Comparison of ENCODE assay signal across 9 mouse cellular contexts in the genomic region with DNA sequence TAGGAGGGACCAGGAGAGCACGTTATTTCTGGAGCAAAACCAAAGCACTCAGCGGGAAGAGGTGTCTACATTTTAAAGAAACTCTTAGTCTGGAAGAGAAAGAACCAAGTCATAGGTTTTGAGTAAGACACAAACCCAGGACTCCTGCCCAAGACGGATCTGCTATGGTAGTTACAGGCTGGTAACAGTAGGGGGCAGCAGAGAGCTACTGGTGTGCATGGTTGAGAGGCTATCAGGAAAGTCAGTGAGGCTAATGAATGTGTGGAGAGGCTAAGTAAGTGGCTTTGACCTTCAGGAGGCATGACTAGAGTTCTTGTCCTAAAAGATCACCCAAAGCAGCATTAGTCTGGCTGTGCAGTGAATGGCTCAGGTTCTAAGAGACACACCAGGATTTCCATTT. TPM values are rescaled to one million over a fixed set of nuclear protein-coding genes. Genes with fewer than 3 reads are reported as not detected.
DNase-seq lines count a peak whose midpoint lies in the region; ATAC-seq and TF ChIP-seq lines count a peak whose summit lies in the region.
"Had no signal": no experiment of that assay in that cellular context is flagged by ENCODE, and none has a peak within 500 bp of the region (broad histone marks: within the 10 kb centered on the region; RNA-seq: fewer than 3 reads in every experiment).

No protein-coding gene starts in this region.

- H3K4me2 ChIP-seq in liver, postnatal 0 days (ENCODE audit: low read depth, low read length): no peak overlapping the region
- H3K4me2 ChIP-seq: heart, embryonic 15.5 days had no signal

- H3K27ac ChIP-seq in liver, postnatal 0 days (ENCODE audit: low read depth): no peak overlapping the region
- H3K27ac ChIP-seq: heart, embryonic 15.5 days had no signal

- H3K4me1 ChIP-seq in liver, postnatal 0 days (ENCODE audit: insufficient read depth): no peaks in the 10 kb centered on the region
- H3K4me1 ChIP-seq: heart, embryonic 15.5 days had no signal

- POLR2A ChIA-PET in Patski (lab: Charles Lee): no interaction called here

- no peaks in the 10 kb centered on the region for H3K79me2 ChIP-seq in C2C12 (ENCODE audit: control insufficient read depth, insufficient read depth)

- no peak overlapping the region for H3K9ac ChIP-seq in liver, postnatal 0 days (replicated peaks)
- H3K9ac ChIP-seq: heart, embryonic 15.5 days had no signal

- H3K36me3 ChIP-seq in C2C12 (ENCODE audit: control insufficient read depth, insufficient read depth): no peaks in the 10 kb centered on the region
- H3K36me3 ChIP-seq in liver, postnatal 0 days (replicated peaks; ENCODE audit: insufficient read depth, low read length): no peaks in the 10 kb centered on the region
- H3K36me3 ChIP-seq: heart, embryonic 15.5 days had no signal

- intact Hi-C loops in gastrocnemius, postnatal 14 days (cut with DNase I; ENCODE audit: low total_unique reads): loop anchor here (10.0 kb wide), 1 partner anchor 108 kb away; no protein-coding TSS in a partner anchor

- peak; percentile 74 for ATAC-seq in Patski
- ATAC-seq in liver, postnatal 0 days: no peak
- no peak for ATAC-seq in inflammation-experienced regulatory T-cells, adult 6 months

- WGBS in liver, postnatal 0 days (ENCODE audit: insufficient replicate concordance): 7% methylated on average over 3 of the region's 3 CpGs

- CTCF ChIA-PET in Patski (lab: Charles Lee): interaction anchor here (1.0 to 4.9 kb wide), 6 partner anchors 14 to 52 kb away, joined by 3 to 27 read pairs (median 4); no protein-coding TSS in a partner anchor

- H3K27me3 ChIP-seq in C2C12 (ENCODE audit: control insufficient read depth, insufficient read depth, insufficient read length) (peaks cover 5% of the 10 kb centered on the region), Patski (peaks cover 46% of the 10 kb centered on the region)
- no peaks in the 10 kb centered on the region for H3K27me3 ChIP-seq in liver, postnatal 0 days (ENCODE audit: insufficient read depth, low read length)
- H3K27me3 ChIP-seq: heart, embryonic 15.5 days had no signal

- no peak overlapping the region for H3ac ChIP-seq in C2C12 (ENCODE audit: control insufficient read depth, insufficient read length, low read depth)

- no peaks in the 10 kb centered on the region for H3K79me3 ChIP-seq in C2C12 (ENCODE audit: low read depth)

- no peak overlapping the region for H3K4me3 ChIP-seq in C2C12 (ENCODE audit: insufficient read depth, poor library complexity, severe bottlenecking)
- no peak overlapping the region for H3K4me3 ChIP-seq in liver, postnatal 0 days (ENCODE audit: low read depth, low read length)
- H3K4me3 ChIP-seq: heart, embryonic 15.5 days had no signal

- no peak for DNase-seq in Patski (ENCODE audit: low read depth, low spot score)
- peak; percentile 75 for DNase-seq in cerebellum, adult 9-11 months
- peak; percentile 41 for DNase-seq in gastrocnemius, postnatal 14 days
- DNase-seq in kidney, postnatal 4 days: peak; percentile 63 to 70
- DNase-seq in liver, postnatal 0 days: peak; percentile 60
- DNase-seq in right cerebral cortex, postnatal 36 days (ENCODE audit: low spot score in 2 of 2): peak; percentile 20 to 28

- in situ Hi-C loops in Patski (cut with MboI; ENCODE audit: low pct_unique_long_range_greater_than_20kb): no loop called here

- H3K9me3 ChIP-seq in liver, postnatal 0 days (ENCODE audit: low read length): no peaks in the 10 kb centered on the region
- H3K9me3 ChIP-seq: heart, embryonic 15.5 days had no signal

- no peak for TF ChIP-seq EP300 in liver, postnatal 0 days (IDR thresholded peaks at IDR 0.05; ENCODE audit: low read depth)

- TF ChIP-seq CTCF in C2C12 (IDR thresholded peaks at IDR 0.05; ENCODE audit: control insufficient read depth, insufficient read depth, insufficient read length): peak; percentile 59
- peak; percentile 84 for TF ChIP-seq CTCF in Patski (IDR thresholded peaks at IDR 0.05)
- peak; percentile 90 for TF ChIP-seq CTCF in liver, postnatal 0 days (IDR thresholded peaks at IDR 0.05; ENCODE audit: low read depth)

TF ChIP-seq in C2C12, 6 proteins besides CTCF, POLR2A, EP300 and RAD21:
- TF ChIP-seq MYOG (IDR thresholded peaks at IDR 0.05; ENCODE audit: control insufficient read depth, extremely low read depth, insufficient read length) (no peak), USF1 (IDR thresholded peaks at IDR 0.05; ENCODE audit: low read depth) (no peak), MAX (IDR thresholded peaks at IDR 0.05) (no peak), FOSL1 (IDR thresholded peaks at IDR 0.05; ENCODE audit: insufficient read depth, low read length, poor library complexity, severe bottlenecking) (no peak), MYOD1 (IDR thresholded peaks at IDR 0.05; ENCODE audit: control insufficient read depth, insufficient read length, low read depth) (no peak), CEBPB (IDR thresholded peaks at IDR 0.05; ENCODE audit: low read depth) (no peak)

RNA-seq across cellular contexts. Expression of a gene that starts 37.0 kb away (rescaled TPM):
- polyA plus RNA-seq in C2C12 (2012; fragmentation: generic; extraction: Trizol) (3.9 TPM), Patski (2021) (55.5 TPM)
- 10 to 100 TPM; 16.7 to 17.2 TPM for total RNA-seq in gastrocnemius, postnatal 14 days (2021)
- polyA plus RNA-seq in liver, postnatal 0 days (2015; fragmentation: Nextera tagmentation; extraction: Ambion mirVana): 7.2 and 8.7 TPM in 2 replicates
- 1 to 10 TPM in 1 of 3 experiments, under 1 TPM in 2; 0.13 to 1.6 (median 0.42) TPM for polyA plus RNA-seq in inflammation-experienced regulatory T-cells, adult 6 months (2017; shearing (Covaris generic))

RNA-seq across cellular contexts. Expression of a gene that starts 40.3 kb away (rescaled TPM):
- polyA plus RNA-seq in C2C12 (2012; fragmentation: generic; extraction: Trizol) (not detected), Patski (2021) (not detected)
- under 1 TPM; 0.31 to 0.45 TPM for total RNA-seq in gastrocnemius, postnatal 14 days (2021)
- polyA plus RNA-seq in liver, postnatal 0 days (2015; fragmentation: Nextera tagmentation; extraction: Ambion mirVana): 0.05 TPM in 1 of 2 replicates, not detected in the other
- not detected for polyA plus RNA-seq in inflammation-experienced regulatory T-cells, adult 6 months (2017; shearing (Covaris generic))
